Mouse (Mus musculus): ENCODE measurements around the gene Fnbp1. TPM values are rescaled to one million over a fixed set of nuclear protein-coding genes. Genes with fewer than 3 reads are reported as not detected.
A peak's percentile ranks its signal among the peaks of the same experiment; 100 is the strongest.
"Not testable (repeated sequence)": the region's sequence is repeated elsewhere in the genome, so short reads cannot be mapped to it uniquely, and the experiment has no call there.

Gene Fnbp1
- polyA plus RNA-seq (2016; fragmentation: Nextera tagmentation; extraction: Ambion mirVana): 24.0 and 26.3 TPM in 2 replicates

GRCm38 (mm10) chr2:31141867-31142454 is at the start of gene Fnbp1:
Gene Fnbp1, minus strand, starts transcription at chr2:31142008.
- H3K9me3 ChIP-seq: no peaks in the 10 kb centered on the region
- peak within 1 kb of the TSS; percentile 84 for H3K27ac ChIP-seq
- H3K4me3 ChIP-seq: peak within 1 kb of the TSS; percentile 81
- 0 out of 2 replicates have a peak, but pooled peaks cover 4% of the 10 kb centered on the region for H3K36me3 ChIP-seq
- ATAC-seq (ENCODE audit: insufficient number of reproducible peaks, insufficient read depth, low FRiP score, low TSS enrichment): peak; percentile 91
- 1% methylated on average over 59 of the region's 59 CpGs for WGBS
- H3K9ac ChIP-seq: peak within 1 kb of the TSS; percentile 91
- 0 out of 2 replicates have a peak, but pooled peaks cover 2% of the 10 kb centered on the region for H3K27me3 ChIP-seq
- H3K4me1 ChIP-seq: peaks cover 17% of the 10 kb centered on the region
- H3K4me2 ChIP-seq (replicated peaks): peak within 1 kb of the TSS; percentile 89

GRCm38 (mm10) chr2:31189654-31190053 is 47.8 kb upstream of the Fnbp1 start:
- Histone ChIP-seq H3K27ac (no peak overlapping the region), H3K27me3 (no peaks in the 10 kb centered on the region), H3K4me2 (replicated peaks) (no peak overlapping the region), H3K4me3 (no peak overlapping the region), H3K9me3 (no peaks in the 10 kb centered on the region), H3K9ac (no peak overlapping the region), H3K36me3 (peaks cover 79% of the 10 kb centered on the region), H3K4me1 (no peaks in the 10 kb centered on the region)
- ATAC-seq (ENCODE audit: insufficient number of reproducible peaks, insufficient read depth, low FRiP score, low TSS enrichment): no peak
- WGBS: 92% methylated on average over 3 of the region's 3 CpGs

GRCm38 (mm10) chr2:31188691-31189090 is 46.9 kb upstream of the Fnbp1 start:
- H3K27me3 ChIP-seq: no peaks in the 10 kb centered on the region
- H3K9ac ChIP-seq: no peak overlapping the region
- no peak overlapping the region for H3K4me3 ChIP-seq
- WGBS: 92% methylated on average over 1 of the region's 1 CpGs
- no peak overlapping the region for H3K4me2 ChIP-seq (replicated peaks)
- H3K36me3 ChIP-seq: peaks cover 84% of the 10 kb centered on the region
- ATAC-seq (ENCODE audit: insufficient number of reproducible peaks, insufficient read depth, low FRiP score, low TSS enrichment): no peak
- H3K4me1 ChIP-seq: no peaks in the 10 kb centered on the region
- H3K27ac ChIP-seq: no peak overlapping the region
- no peaks in the 10 kb centered on the region for H3K9me3 ChIP-seq

- Histone ChIP-seq H3K4me3 (no peak overlapping the region), H3K36me3 (peaks cover 85% of the 10 kb centered on the region), H3K27me3 (no peaks in the 10 kb centered on the region), H3K4me1 (no peaks in the 10 kb centered on the region), H3K27ac (no peak overlapping the region), H3K9me3 (no peaks in the 10 kb centered on the region), H3K4me2 (replicated peaks) (no peak overlapping the region), H3K9ac (no peak overlapping the region)
- WGBS: 88% methylated on average over 1 of the region's 1 CpGs
- no peak for ATAC-seq (ENCODE audit: insufficient number of reproducible peaks, insufficient read depth, low FRiP score, low TSS enrichment)
Observed at GRCm38 (mm10) chr2:31183830-31184229, 42.0 kb upstream of the Fnbp1 start.

GRCm38 (mm10) chr2:31182786-31183330 is 41.0 kb upstream of the Fnbp1 start:
- H3K4me1 ChIP-seq: no peaks in the 10 kb centered on the region
- H3K4me3 ChIP-seq: no peak overlapping the region
- no peak overlapping the region for H3K9ac ChIP-seq
- peaks cover 84% of the 10 kb centered on the region for H3K36me3 ChIP-seq
- H3K9me3 ChIP-seq: no peaks in the 10 kb centered on the region
- no peak overlapping the region for H3K4me2 ChIP-seq (replicated peaks)
- no peaks in the 10 kb centered on the region for H3K27me3 ChIP-seq
- WGBS: 90% methylated on average over 6 of the region's 6 CpGs
- ATAC-seq (ENCODE audit: insufficient number of reproducible peaks, insufficient read depth, low FRiP score, low TSS enrichment): no peak
- no peak overlapping the region for H3K27ac ChIP-seq

- 61% methylated on average over 7 of the region's 7 CpGs for WGBS
- Histone ChIP-seq H3K4me2 (replicated peaks) (no peak overlapping the region), H3K9ac (no peak overlapping the region), H3K36me3 (peaks cover 93% of the 10 kb centered on the region), H3K4me1 (no peaks in the 10 kb centered on the region), H3K9me3 (no peaks in the 10 kb centered on the region), H3K27ac (no peak overlapping the region), H3K4me3 (no peak overlapping the region), H3K27me3 (no peaks in the 10 kb centered on the region)
- no peak for ATAC-seq (ENCODE audit: insufficient number of reproducible peaks, insufficient read depth, low FRiP score, low TSS enrichment)
Observed at GRCm38 (mm10) chr2:31180081-31180551, 38.3 kb upstream of the Fnbp1 start.

GRCm38 (mm10) chr2:31179471-31179870 is 37.7 kb upstream of the Fnbp1 start:
- no peak for ATAC-seq (ENCODE audit: insufficient number of reproducible peaks, insufficient read depth, low FRiP score, low TSS enrichment)

GRCm38 (mm10) chr2:31178593-31178992 is 36.8 kb upstream of the Fnbp1 start:
- WGBS: 82% methylated on average over 6 of the region's 6 CpGs
- not testable (repeated sequence) for H3K9me3 ChIP-seq; H3K4me3 ChIP-seq; H3K4me1 ChIP-seq; H3K27me3 ChIP-seq; H3K4me2 ChIP-seq (replicated peaks); ATAC-seq (ENCODE audit: insufficient number of reproducible peaks, insufficient read depth, low FRiP score, low TSS enrichment); H3K27ac ChIP-seq; H3K9ac ChIP-seq
- H3K36me3 ChIP-seq: peaks cover 86% of the 10 kb centered on the region

More at GRCm38 (mm10) chr2:31179471-31179870, 37.7 kb upstream of the Fnbp1 start:
- Histone ChIP-seq H3K27ac (no peak overlapping the region), H3K4me1 (no peaks in the 10 kb centered on the region), H3K36me3 (peaks cover 86% of the 10 kb centered on the region), H3K4me2 (replicated peaks) (no peak overlapping the region), H3K9me3 (no peaks in the 10 kb centered on the region), H3K9ac (no peak overlapping the region), H3K27me3 (no peaks in the 10 kb centered on the region), H3K4me3 (no peak overlapping the region)
- 52% methylated on average over 7 of the region's 7 CpGs for WGBS

- Histone ChIP-seq H3K27ac (no peak overlapping the region), H3K9ac (no peak overlapping the region), H3K4me3 (no peak overlapping the region), H3K4me1 (no peaks in the 10 kb centered on the region), H3K9me3 (no peaks in the 10 kb centered on the region), H3K36me3 (peaks cover 92% of the 10 kb centered on the region), H3K27me3 (no peaks in the 10 kb centered on the region), H3K4me2 (replicated peaks) (no peak overlapping the region)
- no peak for ATAC-seq (ENCODE audit: insufficient number of reproducible peaks, insufficient read depth, low FRiP score, low TSS enrichment)
- 81% methylated on average over 4 of the region's 4 CpGs for WGBS
Observed at GRCm38 (mm10) chr2:31173290-31173689, 31.5 kb upstream of the Fnbp1 start.

- WGBS: 90% methylated on average over 5 of the region's 5 CpGs
- Histone ChIP-seq H3K36me3 (peaks cover 92% of the 10 kb centered on the region), H3K27me3 (no peaks in the 10 kb centered on the region), H3K27ac (no peak overlapping the region), H3K4me1 (no peaks in the 10 kb centered on the region), H3K9ac (no peak overlapping the region), H3K4me2 (replicated peaks) (no peak overlapping the region), H3K4me3 (no peak overlapping the region), H3K9me3 (no peaks in the 10 kb centered on the region)
- no peak for ATAC-seq (ENCODE audit: insufficient number of reproducible peaks, insufficient read depth, low FRiP score, low TSS enrichment)
Observed at GRCm38 (mm10) chr2:31172536-31172935, 30.7 kb upstream of the Fnbp1 start.

- peak overlapping the region; percentile 54; the same call in 1 of the 2 replicates for H3K27ac ChIP-seq
- H3K4me1 ChIP-seq: no peaks in the 10 kb centered on the region
- H3K9me3 ChIP-seq: no peaks in the 10 kb centered on the region
- H3K4me2 ChIP-seq (replicated peaks): no peak overlapping the region
- 87% methylated on average over 5 of the region's 5 CpGs for WGBS
- no peak overlapping the region for H3K9ac ChIP-seq
- H3K4me3 ChIP-seq: no peak overlapping the region
- no peak for ATAC-seq (ENCODE audit: insufficient number of reproducible peaks, insufficient read depth, low FRiP score, low TSS enrichment)
- H3K36me3 ChIP-seq: peaks cover 91% of the 10 kb centered on the region
- no peaks in the 10 kb centered on the region for H3K27me3 ChIP-seq
Observed at GRCm38 (mm10) chr2:31172001-31172400, 30.2 kb upstream of the Fnbp1 start.

- Histone ChIP-seq H3K4me2 (replicated peaks) (no peak overlapping the region), H3K9ac (no peak overlapping the region), H3K27ac (no peak overlapping the region), H3K27me3 (no peaks in the 10 kb centered on the region), H3K4me3 (no peak overlapping the region), H3K4me1 (peaks cover 5% of the 10 kb centered on the region), H3K36me3 (peaks cover 72% of the 10 kb centered on the region), H3K9me3 (no peaks in the 10 kb centered on the region)
- WGBS: 92% methylated on average over 6 of the region's 6 CpGs
- no peak for ATAC-seq (ENCODE audit: insufficient number of reproducible peaks, insufficient read depth, low FRiP score, low TSS enrichment)
Observed at GRCm38 (mm10) chr2:31170164-31170563, 28.4 kb upstream of the Fnbp1 start.
